Mouse (Mus musculus) brain, adult 2 months (tissue): Measurements from ENCODE around the gene Nme1.
"Not testable (repeated sequence)": the region's sequence is repeated elsewhere in the genome, so short reads cannot be mapped to it uniquely, and the experiment has no call there.

Experiments
- DNase-seq: peaks from one replicate; pipeline ENCODE4 v3.0.0; 2011; ENCODE audit warnings: low read depth, low spot score

The Nme1 gene

GRCm38 (mm10) chr11:93965391-93965790 is 2.9 kb downstream of the Nme1 start:
- DNase-seq = peak; percentile 89

DNA sequence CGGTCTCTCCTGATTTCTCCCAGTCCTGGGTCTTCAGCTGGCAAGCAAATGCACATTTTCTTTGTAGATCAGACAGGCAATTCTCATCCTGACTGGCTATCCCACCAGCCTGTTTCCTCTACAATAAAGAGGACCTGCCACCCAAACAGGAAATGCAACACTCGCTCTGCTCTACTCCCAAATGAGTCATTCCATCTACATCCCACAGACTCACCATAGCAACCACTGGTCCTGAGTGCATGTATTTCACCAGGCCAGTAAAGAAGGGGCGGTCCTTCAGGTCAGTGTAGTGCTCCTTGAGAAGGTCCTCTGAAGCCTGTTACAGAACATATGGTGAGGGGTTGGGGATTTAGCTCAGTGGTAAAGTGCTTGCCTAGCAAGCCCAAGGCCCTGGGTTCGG is 5.3 kb downstream of the Nme1 start:
- peak; percentile 57 for DNase-seq

GRCm38 (mm10) chr11:93961482-93961881 is 6.8 kb downstream of the Nme1 start:
- DNase-seq = no peak

- DNase-seq = no peak
Measured at GRCm38 (mm10) chr11:93957746-93958145, 10.6 kb downstream of the Nme1 start.

GRCm38 (mm10) chr11:93957031-93957555 is 11.2 kb downstream of the Nme1 start:
- DNase-seq = no peak

DNA sequence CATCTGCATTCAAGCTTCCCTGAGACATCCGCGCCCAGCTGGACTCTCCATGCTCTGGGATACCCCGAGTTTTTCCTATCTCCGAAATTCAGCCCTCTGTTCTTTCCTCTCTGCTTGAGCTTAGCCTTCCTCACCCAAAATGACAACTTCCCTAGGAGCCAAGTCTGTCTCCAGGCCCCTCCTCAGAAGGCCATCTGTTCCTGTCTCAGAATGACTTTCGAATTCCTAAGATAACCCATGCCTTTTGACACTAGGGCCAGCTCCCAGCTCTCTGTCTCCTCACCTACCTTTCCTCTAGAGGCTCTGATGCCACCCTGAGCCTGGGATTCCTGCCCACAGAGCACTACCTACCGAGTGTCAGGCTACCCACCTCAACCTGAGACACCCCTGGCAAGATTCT is 12.2 kb downstream of the Nme1 start, which contains the start of gene Nme2:
Nme2 (minus strand) TSS at position 101 of the 400 bp plus-strand sequence.
- DNase-seq = no peak

DNA sequence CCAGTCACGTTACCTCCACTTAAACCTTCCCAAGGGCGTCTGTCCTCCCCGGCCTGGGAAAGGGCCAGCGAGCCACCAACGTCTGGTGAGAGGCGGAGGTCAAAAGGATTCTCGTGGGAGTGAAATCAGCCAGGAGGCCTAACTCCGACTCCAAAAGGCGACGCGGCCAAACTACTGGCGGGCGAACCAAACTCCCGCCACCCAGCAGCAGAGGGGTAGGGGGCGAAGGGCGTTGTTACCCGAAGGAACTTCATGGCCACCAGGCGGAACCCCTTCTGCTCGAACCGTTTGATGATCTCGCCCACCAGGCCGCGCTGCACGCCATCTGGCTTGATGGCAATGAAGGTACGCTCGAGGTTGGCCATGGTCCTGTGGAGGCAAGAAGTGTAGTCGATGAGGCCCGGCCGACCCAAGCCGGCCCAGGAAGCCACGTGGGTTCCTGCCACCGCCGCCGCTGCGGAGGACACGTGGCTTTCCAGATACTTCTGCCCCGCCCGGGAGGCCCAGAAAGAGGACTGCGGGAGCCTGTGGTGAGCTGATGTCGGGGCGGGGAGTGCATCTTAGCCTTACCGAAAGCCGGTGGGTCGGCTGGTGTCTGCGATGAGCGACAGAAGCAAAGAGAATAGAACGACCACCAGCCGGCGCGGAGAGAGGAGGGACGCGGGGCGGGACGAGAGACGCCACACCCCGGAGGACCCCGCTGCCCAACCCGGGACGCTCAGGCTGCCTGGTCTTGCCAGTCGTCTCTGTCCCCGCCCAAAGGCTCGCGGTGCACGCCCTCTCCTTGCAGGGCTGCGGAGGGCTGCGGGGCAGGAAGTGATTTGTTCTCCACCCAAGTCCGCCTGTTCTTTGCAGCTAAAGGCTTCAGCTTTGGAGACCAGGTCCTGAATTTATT is 12.8 kb downstream of the Nme1 start:
- DNase-seq = peak; percentile 93

DNA sequence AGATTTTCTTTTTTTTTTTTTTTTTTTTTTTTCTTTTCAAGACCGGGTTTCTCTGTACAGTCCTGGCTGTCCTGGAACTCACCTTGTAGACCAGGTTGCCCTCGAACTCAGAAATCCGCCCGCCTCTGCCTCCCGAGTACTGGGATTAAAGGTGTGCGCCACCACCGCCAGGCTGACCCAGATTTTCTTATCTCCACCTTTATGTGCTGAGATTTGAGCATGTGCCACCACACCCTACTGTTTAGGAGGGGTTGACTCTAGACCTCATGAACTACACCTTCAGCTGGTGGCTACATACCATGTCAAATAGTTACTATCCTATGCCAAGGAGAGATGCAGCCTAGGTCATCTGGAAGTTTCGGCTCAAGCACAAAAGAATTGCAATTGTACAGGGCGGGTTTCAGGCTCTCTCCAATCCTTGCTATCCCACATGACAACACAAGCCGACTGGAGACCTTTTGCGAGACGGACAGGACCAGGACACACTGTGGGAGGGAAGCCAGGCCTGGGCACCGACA is 13.5 kb downstream of the Nme1 start:
- peak; percentile 60 for DNase-seq

DNA sequence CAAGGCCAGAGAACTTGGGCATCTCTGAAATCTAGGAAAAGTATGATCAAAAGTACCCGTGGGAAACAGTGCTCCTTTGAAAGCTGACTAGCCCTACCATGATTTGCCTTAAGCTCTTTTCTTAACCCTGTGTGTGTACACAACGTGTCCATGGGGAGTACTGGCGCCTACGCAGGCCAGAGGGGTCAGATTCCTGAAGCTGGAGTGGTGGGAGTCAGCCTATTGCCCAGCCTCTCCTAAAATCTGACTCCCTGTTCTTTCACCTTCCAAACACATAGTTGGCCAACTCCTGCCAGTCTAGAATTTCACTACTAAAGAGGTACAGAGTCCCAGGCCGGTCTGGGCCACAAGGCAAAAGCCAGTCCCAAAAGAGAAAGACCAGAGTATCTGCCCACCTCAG is 15.9 kb downstream of the Nme1 start:
- DNase-seq = no peak

DNA sequence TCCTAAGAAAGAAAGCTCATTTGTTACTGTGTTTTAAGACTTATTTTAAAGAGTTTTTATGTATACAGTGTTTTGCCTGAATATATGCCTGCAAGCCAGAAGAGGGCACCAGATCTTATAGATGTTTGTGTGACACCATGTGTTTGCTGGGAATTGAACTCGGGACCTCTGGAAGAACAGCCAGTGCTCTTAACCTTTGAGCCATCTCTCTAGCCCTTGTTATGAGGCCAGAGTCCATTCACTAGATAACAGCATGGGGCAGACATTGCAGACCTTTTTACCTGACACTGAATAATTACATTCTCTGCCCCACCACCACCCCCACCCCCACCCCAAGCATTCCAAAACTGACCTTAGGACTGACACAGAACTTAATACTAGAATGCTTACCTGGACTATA is 18.3 kb downstream of the Nme1 start:
- no peak for DNase-seq

DNA sequence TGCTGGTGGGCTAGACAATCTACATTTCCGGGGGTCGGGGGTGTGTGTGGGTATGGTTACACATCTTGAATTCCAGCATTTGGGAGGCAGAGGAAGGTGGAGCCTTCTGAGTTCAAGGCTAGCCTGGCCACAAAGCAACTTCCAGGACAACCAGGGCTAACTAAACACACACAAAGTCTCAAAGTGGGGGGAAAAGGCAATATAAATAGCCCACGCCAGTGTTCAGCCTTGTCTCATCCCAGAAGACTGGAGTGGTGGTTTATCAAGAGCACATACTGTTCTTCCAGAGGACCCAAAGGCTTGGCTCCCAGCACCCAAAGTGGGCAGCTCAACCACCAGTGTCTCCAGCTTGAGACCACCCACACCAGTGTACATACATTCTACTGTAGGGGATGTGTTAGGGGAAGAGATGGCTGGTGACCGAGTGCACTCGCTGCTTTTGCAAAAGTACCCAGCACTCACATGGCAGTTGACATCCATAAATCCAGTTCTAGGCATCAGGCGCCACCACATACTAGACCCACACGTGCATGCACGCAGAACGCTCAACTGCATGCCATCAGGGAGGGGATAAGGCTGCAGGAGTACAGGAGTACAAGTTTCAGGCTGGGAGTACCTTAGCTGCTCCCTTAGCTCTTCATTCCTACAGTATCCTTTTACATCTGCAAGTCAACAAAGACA is 19.3 kb downstream of the Nme1 start:
- no peak for DNase-seq

DNA sequence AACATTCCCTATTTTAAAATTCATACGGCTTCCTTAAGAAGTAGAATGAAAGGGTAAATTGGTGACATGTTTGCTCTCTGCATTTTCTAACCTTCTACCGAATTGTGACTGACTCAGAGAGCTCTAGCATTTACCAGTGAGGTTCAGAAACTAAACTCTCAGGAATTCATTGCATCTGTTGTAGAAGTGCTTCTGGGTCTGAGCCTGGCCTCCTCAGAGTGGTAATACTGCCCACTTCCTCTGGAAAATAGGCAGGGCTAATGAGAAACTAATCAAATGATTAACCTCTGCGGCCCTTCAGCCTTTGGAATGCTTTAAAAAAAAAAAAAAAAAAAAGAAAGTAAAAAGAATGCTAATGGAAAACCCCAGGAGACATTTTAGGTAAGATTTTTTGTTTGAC is 23.3 kb downstream of the Nme1 start:
- no peak for DNase-seq

DNA sequence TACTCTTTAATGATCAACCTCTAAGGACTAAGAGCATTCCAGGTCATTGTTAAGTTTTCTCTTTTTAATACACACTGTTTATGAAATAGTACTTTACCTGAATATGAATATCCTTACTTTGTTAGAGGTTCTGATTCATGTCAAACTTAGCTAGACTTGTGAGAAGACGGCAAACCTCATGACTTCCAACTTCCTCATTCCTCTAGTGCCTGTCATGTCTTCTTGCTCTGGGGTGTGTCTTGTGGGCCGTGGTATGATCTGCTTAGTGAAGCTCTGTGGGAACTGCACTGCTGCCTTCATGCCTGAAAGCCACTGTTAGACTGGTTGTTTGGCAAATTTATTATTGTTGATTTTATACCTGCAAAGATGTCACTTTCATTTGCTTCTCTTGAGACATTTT is 27.4 kb downstream of the Nme1 start:
- DNase-seq = no peak

DNA sequence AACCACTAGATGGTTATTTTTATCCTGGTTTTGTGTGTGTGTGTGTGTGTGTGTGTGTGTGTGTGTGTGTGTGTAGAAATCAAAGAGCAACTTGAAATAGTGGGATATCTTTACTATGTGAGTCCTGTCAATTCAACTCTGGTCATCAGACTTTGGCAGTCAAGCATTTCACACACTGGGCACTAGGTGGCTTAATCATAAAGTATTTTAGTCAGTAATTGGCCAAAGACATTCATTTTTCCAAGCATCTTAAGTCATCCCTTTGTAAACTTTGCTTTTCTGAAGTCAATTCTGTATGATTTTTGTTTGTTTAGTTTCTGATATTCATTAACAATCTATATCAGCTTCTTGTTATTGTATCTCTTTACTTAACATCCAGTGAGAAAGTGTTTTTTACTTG is 39.2 kb downstream of the Nme1 start:
- DNase-seq = no peak

DNA sequence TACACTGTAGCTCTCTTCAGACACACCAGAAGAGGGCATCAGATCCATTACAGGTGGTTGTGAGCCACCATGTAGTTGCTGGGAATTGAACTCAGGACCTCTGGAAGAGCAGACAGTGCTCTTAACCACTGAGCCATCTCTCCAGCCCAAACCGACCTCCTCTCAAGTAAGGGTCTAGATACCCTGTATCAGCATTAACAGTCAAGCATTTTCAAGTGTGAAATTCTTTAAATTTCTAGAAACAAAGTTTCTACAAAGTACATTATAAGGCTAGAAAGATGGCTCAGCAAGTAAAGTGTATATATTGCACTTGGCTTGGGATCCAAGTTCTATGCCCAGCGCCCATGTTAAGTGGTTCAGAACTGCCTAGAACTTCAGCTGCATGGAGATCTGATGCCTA is 53.3 kb downstream of the Nme1 start:
- not testable (repeated sequence) for DNase-seq

GRCm38 (mm10) chr11:93911603-93912002 is 56.7 kb downstream of the Nme1 start:
- no peak for DNase-seq

- DNase-seq = no peak
Measured at GRCm38 (mm10) chr11:93908829-93909228, 59.5 kb downstream of the Nme1 start.

- no peak for DNase-seq
Measured at GRCm38 (mm10) chr11:93907839-93908238, 60.5 kb downstream of the Nme1 start.
